Mouse (Mus musculus): ENCODE results near the gene Epb41l1.
"Not testable (repeated sequence)": the region's sequence is repeated elsewhere in the genome, so short reads cannot be mapped to it uniquely, and the experiment has no call there.

Epb41l1 gene

DNA sequence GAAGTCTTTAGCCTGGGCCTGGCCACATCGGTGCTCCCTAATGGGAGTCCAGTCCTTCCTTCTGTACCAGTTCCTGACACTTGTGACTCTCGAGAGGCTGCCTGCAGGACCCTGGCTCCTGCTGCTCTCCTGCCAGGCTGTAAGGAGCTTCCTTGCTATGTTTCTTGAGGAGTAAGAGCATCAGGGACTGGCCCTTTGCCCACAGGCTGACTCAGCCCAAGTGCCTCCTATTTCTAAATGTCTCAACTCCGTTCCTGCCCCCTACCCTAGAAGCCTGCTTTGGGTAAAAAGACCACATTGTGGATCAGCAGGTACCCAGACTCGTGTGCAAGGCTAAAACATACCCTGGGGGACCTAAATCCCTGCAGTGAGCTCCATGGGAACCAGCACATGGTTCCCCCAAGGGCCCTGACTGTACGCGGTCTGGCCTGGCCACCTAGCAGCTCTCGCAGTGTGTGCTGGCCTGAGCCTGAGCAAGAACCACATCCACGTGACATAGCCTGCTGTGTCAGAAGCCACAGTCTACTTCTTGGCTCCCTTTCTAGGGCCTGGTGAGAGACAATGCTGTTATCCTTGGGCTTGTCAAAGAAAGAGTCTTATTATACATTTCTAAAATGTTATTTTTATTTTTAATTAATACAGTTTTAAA lies 67.6 kb downstream of the Epb41l1 start:
- DNase-seq: peak; percentile 84

- DNase-seq: peak; percentile 71
Observed at GRCm38 (mm10) chr2:156490176-156490575, 69.5 kb downstream of the Epb41l1 start.

DNA sequence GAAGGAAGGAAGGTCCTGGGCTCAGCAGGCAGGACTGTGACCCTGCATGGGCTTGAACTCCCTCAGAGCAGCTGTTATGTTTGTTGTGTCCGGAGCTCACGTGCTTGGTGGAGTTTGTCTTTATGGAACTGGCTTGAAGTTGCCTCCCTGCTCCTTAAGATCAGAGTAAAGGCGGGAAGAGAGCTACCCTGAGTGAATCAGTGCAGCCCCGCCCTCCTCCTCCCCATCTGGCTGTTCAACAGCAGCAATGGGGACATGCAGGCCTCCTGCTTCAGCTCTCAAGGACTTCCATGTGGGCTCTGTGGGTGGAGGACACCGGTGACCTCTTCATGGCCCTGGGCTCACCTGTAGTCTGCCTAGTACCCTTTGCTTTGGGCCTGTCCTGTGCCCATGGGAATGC lies 71.1 kb downstream of the Epb41l1 start:
- no peak for DNase-seq

DNA sequence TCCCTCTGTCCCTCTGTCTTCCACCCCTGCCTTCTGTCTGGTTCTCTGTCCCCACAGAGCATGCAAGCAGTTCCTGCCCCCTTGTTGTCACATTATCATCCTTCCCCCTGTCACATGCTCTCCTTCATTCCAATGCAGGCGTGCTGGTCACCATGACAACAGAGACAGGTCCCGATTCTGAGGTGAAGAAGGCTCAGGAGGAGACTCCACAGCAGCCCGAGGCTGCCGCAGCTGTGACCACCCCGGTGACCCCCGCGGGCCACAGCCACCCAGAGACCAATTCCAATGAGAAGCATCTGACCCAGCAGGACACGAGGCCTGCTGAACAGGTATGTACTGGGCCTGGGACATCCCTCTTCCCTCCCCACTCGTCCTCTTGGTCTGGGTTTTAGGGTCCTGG lies 73.1 kb downstream of the Epb41l1 start:
- DNase-seq: no peak

- DNase-seq: no peak
Observed at GRCm38 (mm10) chr2:156494465-156494864, 73.8 kb downstream of the Epb41l1 start.

GRCm38 (mm10) chr2:156494875-156495274 lies 74.2 kb downstream of the Epb41l1 start:
- DNase-seq: peak; percentile 97

GRCm38 (mm10) chr2:156496816-156497566 lies 76.3 kb downstream of the Epb41l1 start:
- DNase-seq: peak; percentile 73

GRCm38 (mm10) chr2:156497915-156498314 lies 77.2 kb downstream of the Epb41l1 start:
- DNase-seq: peak; percentile 83

GRCm38 (mm10) chr2:156501025-156501424 lies 80.3 kb downstream of the Epb41l1 start:
- DNase-seq: no peak

DNA sequence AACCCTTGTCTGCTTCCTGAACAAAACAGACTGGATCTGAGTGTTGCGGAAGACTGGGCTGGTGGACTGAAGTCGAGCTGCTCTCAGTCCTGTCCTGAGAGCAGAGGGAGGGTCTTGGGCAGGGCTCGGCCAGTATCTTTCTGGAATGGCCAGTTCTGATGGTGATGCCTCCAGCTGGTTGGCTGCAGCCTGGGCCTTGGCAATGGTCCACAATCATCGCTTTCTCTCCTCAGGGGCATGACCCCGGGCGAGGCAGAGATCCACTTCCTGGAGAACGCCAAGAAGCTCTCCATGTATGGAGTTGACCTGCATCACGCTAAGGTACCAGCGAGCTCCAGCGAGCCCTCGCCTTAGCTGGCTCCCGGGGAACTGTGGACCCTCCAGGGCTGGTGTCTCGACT lies 84.8 kb downstream of the Epb41l1 start:
- no peak for DNase-seq

DNA sequence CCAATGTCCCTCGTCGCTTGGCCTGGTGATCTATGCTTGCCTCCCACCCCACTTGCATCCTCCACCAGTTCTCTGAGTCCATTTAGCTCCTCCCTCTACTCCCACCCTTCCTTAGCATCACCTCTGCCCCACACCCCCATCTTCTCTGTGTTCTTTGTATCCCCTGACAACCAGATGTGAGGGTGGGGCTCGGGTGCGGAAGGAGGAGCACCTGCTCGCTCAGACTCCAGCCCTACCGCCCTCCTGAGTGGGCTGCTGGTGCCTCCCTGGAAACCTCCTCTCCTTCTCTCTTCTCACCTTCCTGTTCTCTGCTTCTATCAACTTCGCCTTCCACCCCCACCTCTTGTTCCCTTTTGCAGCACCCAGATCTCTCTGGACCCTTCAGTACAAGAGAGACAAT lies 91.3 kb downstream of the Epb41l1 start:
- DNase-seq: no peak

GRCm38 (mm10) chr2:156512561-156512960 lies 91.9 kb downstream of the Epb41l1 start:
- DNase-seq: no peak

- no peak for DNase-seq
Observed at GRCm38 (mm10) chr2:156515102-156515501, 94.4 kb downstream of the Epb41l1 start.

DNA sequence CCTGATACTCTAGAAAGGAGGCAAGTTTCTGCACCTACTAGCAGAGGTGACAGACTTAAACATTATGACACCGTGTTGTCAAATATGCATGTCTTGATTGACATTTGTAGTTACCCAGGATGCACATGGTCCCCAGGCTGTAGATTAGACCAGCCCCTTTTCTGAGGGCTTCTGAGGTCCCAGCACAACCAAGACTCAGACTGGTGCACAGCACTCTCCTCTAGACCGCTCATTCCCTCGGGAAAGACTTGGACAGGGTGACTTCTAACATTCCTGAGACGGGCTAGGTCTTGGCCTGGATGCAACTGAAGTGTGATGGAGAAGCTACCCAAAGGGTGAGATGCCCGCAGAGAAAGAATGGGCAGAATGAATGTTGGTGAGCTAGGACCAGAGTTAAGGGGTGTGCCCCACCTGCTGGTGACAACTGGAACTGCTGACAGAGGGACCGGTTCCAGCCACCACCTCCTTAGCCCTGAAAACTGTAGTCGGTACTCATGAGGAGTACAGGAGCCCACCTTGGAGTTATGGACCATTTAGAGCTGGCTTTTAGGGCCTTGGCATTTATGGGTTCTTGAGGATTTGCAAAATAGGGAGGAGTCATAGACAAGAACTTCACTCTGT lies 95.0 kb downstream of the Epb41l1 start:
- peak; percentile 87 for DNase-seq

DNA sequence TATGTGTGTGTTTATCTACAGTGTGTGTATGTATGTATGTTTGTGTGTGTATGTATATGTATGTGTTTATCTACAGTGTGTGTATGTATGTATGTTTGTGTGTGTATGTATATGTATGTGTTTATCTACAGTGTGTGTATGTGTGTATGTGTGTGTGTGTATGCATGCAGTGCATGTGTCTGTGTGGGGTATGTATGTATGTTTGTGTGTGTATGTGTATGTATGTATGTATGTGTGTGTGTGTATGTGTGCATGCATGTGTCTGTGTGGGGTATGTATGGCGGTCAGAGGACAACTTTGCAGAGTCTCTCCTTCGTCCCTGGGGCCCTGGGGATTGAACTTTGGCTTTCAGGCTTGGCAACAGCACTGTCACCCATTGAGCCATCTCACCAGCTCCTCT lies 96.0 kb downstream of the Epb41l1 start:
- DNase-seq: not testable (repeated sequence)

GRCm38 (mm10) chr2:156518306-156518705 lies 97.6 kb downstream of the Epb41l1 start:
- no peak for DNase-seq

- no peak for DNase-seq
Observed at GRCm38 (mm10) chr2:156519584-156519983, 98.9 kb downstream of the Epb41l1 start.

DNA sequence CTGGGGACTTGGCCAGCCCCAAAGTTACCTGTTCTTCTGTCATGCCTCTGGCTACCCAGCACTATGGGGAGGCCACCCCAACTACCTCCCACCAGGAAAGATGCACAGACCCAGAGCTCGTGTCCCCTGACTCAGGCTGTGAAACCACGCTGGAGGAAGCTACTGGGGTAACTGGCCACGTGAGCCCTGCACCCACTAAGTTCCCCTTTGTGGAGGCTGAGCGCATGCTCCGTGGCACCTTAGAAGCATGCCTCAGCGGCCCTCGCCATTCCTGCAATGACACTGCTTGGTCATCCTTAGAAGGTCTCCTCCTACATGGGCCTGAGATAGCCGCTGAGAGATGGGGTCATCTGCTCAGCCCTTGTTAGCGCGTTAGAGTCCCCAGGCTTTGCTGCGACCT lies 102.3 kb downstream of the Epb41l1 start:
- DNase-seq: no peak

DNA sequence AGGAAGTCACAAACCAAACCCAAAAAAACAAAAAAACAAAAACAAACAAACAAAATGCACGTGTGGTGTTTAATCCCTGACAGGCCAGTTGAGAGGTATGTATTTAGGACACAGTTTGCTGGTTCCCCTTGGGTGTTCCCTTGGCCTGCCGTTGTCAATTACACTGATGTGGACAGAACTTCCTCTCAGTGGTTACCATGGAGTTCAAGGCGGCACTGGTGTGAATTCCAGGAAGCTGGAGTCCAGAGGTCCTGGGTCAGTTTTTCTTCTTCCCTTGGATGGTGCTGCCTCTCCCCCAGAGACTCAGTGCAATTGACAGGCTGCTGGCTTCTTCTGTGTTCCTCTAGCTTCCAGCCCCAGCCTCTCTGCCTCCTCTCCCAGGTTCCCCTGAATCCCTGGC lies 103.4 kb downstream of the Epb41l1 start:
- no peak for DNase-seq

DNA sequence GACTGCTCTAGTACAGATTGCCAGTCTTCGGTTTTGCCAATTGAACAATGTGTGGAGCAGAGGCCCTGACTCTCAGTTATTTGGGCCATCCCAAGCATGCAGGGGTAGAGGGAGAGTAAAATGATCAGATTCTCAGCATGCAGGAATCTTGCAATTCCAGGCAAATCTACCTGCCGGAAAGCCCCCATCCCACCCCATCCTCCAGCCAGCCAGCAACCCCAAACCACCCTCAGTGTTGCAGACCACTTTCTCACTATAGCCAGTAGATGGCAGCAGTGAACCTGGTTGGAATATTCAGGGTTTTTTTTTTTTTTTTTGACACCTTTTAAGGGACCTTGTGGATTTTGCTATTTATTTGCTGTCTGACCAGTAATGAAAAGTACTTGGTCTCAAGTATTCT lies 109.0 kb downstream of the Epb41l1 start:
- peak; percentile 60 for DNase-seq

DNA sequence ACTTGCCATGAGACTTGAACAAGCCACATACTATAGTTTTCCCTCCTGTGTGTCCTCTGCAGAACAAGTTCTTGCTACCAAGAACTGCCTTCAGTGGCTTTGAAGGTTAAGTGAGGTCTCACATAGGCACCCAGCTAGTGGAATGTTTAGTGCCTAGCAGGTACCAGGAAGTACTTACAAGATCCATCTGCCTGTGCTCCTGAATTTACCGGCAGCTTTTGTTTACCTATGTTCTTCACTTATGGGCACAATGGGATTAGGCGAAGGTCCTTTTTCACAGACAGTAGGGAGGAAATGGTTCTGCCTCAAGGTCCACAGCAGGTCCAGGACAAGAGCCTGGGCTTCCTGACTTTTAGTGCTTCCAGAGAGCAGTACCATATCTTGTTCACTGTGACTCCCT lies 112.5 kb downstream of the Epb41l1 start:
- no peak for DNase-seq

- DNase-seq: no peak
Observed at GRCm38 (mm10) chr2:156538817-156539555, 118.3 kb downstream of the Epb41l1 start.

GRCm38 (mm10) chr2:156540991-156541390 lies 120.3 kb downstream of the Epb41l1 start:
- DNase-seq: no peak
